Mouse (Mus musculus) embryonic stem cell, embryonic (primary cell): ENCODE measurements around the gene Gm21915.

ENCODE experiments used
- CTCF ChIA-PET, 4 experiments: fragments of 300-600 bp in 2 of 4; fragments of 350-600 bp in 2 of 4; sonication (Branson Sonifier 250); formaldehyde crosslinking; loops; one replicate each; lab custom pipeline; 2022; ENCODE audit warnings: inconsistent platforms in 2 of 4; lab: Charles Lee
- POLR2A ChIA-PET, 4 experiments: fragments of 300-600 bp in 2 of 4; fragments of 350-600 bp in 2 of 4; sonication (Branson Sonifier 250); formaldehyde crosslinking; loops; one replicate each; lab custom pipeline; 2022; ENCODE audit warnings: antibody characterized with exemption in 4 of 4, inconsistent platforms in 1 of 4; lab: Charles Lee

Gene Gm21915

DNA sequence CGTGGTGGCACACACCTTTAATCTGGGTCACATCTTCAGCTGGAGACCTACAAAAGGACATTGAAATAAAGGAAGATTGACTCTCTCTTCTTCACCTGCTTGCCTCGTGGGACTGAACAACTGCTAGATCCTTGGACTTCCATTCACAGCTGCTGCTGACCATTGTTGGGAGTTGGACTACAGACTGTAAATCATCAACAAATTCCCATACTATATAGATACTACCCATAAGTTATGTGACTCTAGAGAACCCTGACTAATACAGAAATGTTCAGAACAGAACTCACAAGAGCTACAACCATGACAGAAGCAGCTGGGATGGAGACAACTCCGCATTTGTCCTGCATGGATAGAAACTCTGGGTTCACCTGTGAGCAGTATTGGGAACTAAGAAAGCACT is at the start of gene Gm21915:
Gene Gm21915, plus strand, starts transcription at position 301 of the 400 bp plus-strand sequence.
- POLR2A ChIA-PET = interaction anchor here in 2 of 4 experiments (0.9 to 2.3 kb wide), 6 partner anchors 9 to 131 kb away, joined by 3 to 12 read pairs (median 4); partner anchors contain the start of gene Hspa8 (in 1 of the 2)

DNA sequence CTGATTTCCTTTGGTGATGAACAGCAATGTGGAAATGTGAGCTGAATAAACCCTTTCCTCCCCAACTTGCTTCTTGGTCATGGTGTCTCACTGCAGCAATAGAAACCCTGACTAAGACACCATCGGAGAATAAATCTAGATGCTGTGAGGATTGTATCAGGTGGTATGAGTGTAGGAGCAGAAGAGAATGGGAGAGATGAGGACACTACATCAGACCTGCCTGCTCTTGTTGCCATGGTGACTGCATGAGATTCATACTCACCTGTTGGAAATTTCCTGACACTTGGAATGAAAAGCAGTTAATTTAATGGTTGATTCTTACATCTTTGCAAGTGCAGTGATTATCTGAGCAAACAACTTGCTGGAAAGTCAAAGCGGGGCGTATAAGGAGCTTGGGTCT is 48.1 kb upstream of the Gm21915 start:
- POLR2A ChIA-PET = no interaction called here
- CTCF ChIA-PET = no interaction called here

More for the DNA sequence above, at the start of gene Gm21915:
- CTCF ChIA-PET = no interaction called here

DNA sequence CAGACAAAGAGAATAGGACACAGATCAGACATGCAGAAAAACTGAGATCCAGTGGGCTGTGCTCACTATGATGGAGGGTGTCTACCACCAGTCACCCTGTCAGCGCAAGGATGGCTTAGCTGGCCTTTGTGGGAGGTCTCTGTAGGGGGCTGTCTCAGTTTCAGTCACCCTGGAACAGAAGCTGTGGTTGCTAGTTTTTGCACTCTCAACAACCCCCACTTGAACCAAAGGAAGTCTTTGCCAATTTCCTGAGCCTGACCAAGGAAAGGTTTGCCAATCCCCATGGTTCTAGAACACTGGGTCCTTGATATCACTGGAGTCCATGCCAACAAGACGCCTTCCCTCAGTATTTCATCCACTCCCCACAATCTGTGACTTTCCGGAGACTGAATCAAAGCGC is 47.6 kb upstream of the Gm21915 start:
- CTCF ChIA-PET = no interaction called here
- POLR2A ChIA-PET = no interaction called here

DNA sequence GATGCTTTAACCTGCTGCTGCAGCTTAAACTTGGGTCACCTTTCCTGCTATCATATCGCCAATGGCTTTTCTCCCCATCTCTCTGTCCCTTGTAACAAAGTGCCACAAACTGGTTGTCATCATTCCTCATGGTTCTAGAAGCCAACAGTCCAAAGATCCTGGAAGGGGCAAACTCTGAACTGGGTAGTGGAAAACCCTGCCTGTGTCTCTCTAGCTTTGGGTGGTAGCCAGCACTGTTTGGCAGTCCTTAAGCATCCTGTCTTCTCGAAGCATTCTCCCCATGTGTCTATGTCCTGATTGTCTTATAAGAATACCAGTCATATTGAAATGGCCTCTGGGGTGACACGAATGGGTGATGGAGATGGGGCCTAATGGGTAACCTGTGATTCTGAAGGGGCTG is 45.1 kb upstream of the Gm21915 start:
- ChIA-PET CTCF (interaction anchor here (0.6 to 7.3 kb wide), 9 partner anchors 7 to 209 kb away, joined by 3 to 78 read pairs (median 10); no protein-coding TSS in a partner anchor), POLR2A (interaction anchor here in 2 of 4 experiments (1.0 to 16.8 kb wide), 5 partner anchors 10 to 181 kb away, joined by 3 to 146 read pairs (median 4); no protein-coding TSS in a partner anchor)

DNA sequence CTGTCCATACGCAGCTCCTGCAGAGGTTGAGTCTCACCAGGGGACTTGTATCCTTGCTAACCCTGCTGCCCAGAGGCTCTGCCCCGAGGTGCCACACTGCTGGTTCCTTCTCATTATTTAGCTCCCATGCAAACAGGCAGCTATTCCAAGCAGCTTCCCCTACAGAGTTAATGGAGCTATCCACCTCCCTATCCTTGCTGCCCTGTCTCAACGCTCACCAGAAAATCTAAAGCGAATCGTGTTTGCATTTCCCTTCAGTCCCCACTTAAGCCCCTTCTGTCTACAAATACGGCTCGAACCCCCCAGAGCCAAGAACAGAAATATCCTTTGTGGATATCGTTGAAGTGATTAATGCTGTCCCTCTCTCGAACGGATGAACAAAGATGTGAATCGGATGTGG is 43.8 kb upstream of the Gm21915 start:
- POLR2A ChIA-PET = interaction anchor here in 3 of 4 experiments (0.5 to 16.8 kb wide), 10 partner anchors 9 to 385 kb away, joined by 3 to 146 read pairs (median 4); no protein-coding TSS in a partner anchor
- CTCF ChIA-PET = interaction anchor here (0.6 to 7.3 kb wide), 19 partner anchors 8 to 296 kb away, joined by 3 to 78 read pairs (median 5); no protein-coding TSS in a partner anchor

DNA sequence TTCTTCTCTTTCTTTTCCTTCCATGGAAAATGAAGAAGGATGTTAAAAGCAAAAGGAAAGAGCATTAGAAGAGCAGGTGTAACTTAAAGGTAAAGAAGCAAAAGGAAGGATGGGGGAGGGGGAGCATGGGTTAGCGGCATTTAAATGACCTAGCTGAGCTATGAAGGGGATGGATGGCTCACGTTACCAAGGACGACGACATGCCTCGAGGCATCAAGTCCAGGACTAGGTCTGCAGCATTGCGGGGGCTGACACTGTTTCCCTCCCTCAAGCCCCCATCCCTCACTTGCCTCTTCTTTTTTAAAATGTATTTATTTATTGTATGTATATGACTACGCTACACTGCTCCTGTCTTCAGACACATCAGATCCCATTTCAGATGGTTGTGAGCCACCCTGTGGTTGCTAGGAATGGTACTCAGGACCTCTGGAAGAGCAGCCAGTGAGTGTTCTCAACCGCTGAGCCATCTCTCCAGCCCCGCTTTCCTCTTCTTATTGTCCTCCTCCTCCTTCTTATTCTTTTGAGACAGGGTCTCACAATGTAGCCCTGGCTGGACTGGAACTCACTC is 43.2 kb upstream of the Gm21915 start:
- CTCF ChIA-PET = interaction anchor here (0.6 to 7.3 kb wide), 24 partner anchors 8 to 386 kb away, joined by 3 to 78 read pairs (median 6); no protein-coding TSS in a partner anchor
- POLR2A ChIA-PET = interaction anchor here in 3 of 4 experiments (0.6 to 16.8 kb wide), 13 partner anchors 8 to 173 kb away, joined by 3 to 146 read pairs (median 5); partner anchors contain the start of gene Hspa8 (in 1 of the 3)

DNA sequence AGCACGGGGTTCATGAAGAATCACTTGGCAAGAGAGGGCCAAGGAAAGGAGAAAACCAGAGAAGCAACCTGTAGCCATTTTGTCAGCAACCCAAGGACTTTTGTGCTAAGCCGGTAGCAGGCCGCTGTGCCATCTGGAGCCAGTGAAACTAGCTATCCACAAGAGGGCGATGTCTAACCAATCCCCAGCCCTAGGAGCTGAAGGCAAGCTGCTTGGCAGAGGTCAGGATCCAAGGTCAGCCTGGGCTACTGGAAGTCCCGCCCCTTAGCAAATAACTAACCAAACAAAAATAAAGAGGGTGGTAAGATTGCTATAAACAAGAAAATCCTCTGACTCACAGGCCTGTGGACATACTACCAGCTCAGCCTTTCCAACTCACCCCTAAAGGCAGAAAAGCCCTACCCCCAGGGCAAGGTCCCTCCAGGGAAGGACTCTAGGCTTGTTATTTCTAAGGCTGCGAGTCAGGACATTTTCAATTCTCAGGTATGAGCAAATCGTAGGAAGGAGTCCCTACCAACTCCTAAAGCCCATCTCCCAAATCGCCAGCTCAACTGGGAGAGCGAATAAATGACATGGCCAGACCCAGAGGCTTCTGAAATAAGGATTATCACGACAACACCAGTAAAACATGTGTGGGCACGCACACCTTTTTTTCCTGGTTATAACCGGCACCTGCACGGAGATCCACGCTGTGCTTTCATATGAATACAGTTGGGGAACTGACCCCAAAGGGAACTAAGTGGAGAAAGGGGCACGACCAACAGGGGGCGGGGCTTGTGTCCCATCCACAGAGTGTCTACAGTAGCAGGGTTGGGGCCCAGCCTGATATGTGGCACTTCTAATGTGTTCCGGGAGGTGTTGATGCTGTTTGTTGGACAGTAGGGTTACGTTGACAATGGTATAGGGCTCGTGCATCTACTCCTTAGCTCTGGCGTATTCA is 42.0 kb upstream of the Gm21915 start:
- POLR2A ChIA-PET = interaction anchor here in 3 of 4 experiments (0.6 to 16.8 kb wide), 40 partner anchors 8 to 392 kb away, joined by 3 to 146 read pairs (median 4); partner anchors contain the start of genes Hspa8 (in 3 of the 3) and Clmp (in 1 of the 3)
- CTCF ChIA-PET = interaction anchor here (0.6 to 7.3 kb wide), 43 partner anchors 7 to 579 kb away, joined by 3 to 78 read pairs (median 4); partner anchors contain the start of gene Scn3b (in 1 of the 4)

DNA sequence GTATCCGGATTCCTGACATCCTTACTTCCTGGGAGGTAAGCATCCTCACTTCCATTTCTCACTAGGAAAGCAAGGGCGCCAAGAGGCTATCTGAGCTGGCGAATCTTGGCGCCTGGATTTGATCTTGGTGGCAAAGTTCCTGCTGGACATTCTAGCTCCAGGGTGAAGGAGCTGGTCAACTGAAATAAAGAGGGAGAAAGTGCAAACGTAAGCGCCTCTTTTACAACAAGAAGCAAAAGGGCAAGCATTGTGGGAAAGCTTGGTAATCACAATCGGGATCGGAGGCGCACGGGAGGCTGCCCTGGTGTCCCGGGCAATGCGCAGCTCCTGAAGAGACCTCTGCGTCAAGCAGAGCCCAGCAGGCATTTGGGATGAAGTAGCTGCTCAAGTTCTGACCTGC is 41.0 kb upstream of the Gm21915 start:
- ChIA-PET CTCF (interaction anchor here (0.5 to 7.3 kb wide), 13 partner anchors 11 to 1258 kb away, joined by 3 to 78 read pairs (median 4); no protein-coding TSS in a partner anchor), POLR2A (interaction anchor here in 3 of 4 experiments (0.5 to 16.8 kb wide), 23 partner anchors 9 to 818 kb away, joined by 3 to 146 read pairs (median 4); partner anchors contain the start of genes Clmp (in 1 of the 3) and Hspa8 (in 1 of the 3))

DNA sequence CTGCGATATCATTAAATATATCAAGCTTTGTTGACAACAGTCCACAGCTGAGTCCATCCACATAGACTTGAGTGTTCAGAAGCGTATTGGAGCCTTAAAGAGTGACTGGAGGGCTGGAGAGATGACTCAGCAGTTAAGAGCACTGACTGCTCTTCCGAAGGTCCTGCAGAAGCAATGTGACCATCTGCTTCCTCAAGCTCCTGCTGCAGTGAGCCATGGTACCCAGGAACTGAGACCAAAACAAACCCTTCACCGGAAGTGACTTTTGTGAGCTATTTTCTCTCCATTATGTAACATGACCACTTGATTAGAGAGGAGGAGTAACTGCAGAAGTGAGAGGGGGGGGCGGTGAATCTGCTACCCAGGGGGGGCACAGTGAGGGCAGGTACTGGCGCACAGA is 39.3 kb upstream of the Gm21915 start:
- ChIA-PET CTCF (interaction anchor here in 3 of 4 experiments (0.6 to 7.3 kb wide), 8 partner anchors 14 to 433 kb away, joined by 3 to 78 read pairs (median 3); no protein-coding TSS in a partner anchor), POLR2A (interaction anchor here (0.6 to 16.8 kb wide), 21 partner anchors 11 to 391 kb away, joined by 3 to 146 read pairs (median 4); partner anchors contain the start of gene Hspa8 (in 1 of the 4))

DNA sequence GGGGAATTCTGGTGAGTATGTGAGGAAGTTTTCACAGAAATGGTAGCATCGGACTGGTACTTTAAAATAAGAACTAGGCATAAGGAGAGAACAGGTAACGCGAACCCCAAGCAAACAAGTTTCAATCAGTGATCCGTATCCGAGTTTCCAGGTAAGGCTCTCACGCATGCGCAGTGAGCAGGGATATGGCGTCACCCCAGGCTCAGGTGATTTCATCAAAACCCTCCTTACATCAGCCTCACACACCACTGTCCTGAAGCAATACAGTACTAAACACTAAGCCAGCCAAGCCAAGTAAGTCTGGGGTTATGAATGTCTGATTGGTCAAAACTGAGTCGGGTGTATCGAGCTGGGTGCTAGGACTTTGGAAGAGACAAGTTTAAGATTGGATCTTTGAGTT is 38.9 kb upstream of the Gm21915 start:
- ChIA-PET CTCF (interaction anchor here in 3 of 4 experiments (0.6 to 7.3 kb wide), 7 partner anchors 14 to 433 kb away, joined by 3 to 78 read pairs (median 3); no protein-coding TSS in a partner anchor), POLR2A (interaction anchor here in 3 of 4 experiments (0.6 to 16.8 kb wide), 20 partner anchors 9 to 391 kb away, joined by 3 to 146 read pairs (median 3); partner anchors contain the start of gene Hspa8 (in 1 of the 3))

DNA sequence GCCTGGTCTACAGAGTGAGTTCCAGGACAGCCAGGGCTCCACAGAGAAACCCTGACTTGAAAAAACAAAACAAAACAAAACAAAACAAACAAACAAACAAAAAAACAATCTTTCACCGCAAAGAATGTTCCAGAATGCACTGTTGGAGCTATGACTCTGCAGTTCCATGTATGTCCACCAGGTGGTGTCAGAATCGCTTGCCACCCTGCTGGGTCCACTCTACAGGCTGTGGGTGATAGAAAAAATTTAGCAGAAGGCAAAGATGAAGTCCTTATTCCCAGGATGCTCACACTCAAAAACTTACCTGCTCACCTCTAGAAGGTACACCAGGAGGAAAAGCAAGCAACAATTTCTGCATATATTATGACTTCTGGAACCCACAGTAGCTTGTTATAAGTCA is 34.4 kb upstream of the Gm21915 start:
- ChIA-PET POLR2A (interaction anchor here in 3 of 4 experiments (0.7 to 16.8 kb wide), 32 partner anchors 8 to 305 kb away, joined by 3 to 146 read pairs (median 4); partner anchors contain the start of genes Clmp (in 1 of the 3) and Hspa8 (in 1 of the 3)), CTCF (interaction anchor here (0.5 to 6.1 kb wide), 37 partner anchors 8 to 300 kb away, joined by 3 to 58 read pairs (median 4); partner anchors contain the start of gene Clmp (in 2 of the 4))

DNA sequence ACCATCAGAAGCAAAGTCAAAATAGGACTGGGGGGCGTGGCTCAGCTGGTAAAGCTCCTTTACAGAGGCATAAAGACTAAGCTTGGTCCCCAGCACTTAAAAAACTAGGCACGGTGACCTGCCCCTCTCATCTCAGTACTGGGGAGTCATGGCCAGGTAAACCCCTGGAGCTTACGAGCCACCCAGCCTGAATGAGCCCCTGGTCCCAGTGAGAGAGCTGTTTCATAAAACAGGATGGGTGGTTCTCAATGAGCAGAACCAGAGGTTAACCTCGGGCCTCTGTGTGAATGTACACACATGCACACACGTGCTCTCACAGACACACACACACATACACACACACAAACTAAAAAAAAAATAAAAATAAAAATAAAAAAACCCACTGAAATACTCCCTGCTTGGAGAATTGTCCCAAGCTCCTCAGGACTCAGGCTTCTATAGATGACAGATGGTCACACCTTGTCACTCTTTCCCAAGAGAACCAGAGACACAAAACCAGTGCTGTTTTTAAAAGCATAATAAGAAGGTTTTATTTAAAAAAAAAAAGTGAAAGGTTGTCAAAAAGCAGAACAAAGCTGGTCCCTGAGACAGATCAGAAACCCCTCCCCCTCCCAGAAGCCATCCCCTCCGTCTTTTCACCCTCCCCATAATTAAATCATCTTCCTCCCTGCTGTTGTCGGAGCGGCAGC is 32.6 kb upstream of the Gm21915 start:
- CTCF ChIA-PET = interaction anchor here (0.5 to 6.1 kb wide), 11 partner anchors 10 to 146 kb away, joined by 3 to 58 read pairs (median 8); no protein-coding TSS in a partner anchor
- POLR2A ChIA-PET = interaction anchor here in 3 of 4 experiments (0.6 to 16.8 kb wide), 38 partner anchors 8 to 631 kb away, joined by 3 to 146 read pairs (median 4); partner anchors contain the start of genes Clmp (in 2 of the 3) and Hspa8 (in 2 of the 3)

DNA sequence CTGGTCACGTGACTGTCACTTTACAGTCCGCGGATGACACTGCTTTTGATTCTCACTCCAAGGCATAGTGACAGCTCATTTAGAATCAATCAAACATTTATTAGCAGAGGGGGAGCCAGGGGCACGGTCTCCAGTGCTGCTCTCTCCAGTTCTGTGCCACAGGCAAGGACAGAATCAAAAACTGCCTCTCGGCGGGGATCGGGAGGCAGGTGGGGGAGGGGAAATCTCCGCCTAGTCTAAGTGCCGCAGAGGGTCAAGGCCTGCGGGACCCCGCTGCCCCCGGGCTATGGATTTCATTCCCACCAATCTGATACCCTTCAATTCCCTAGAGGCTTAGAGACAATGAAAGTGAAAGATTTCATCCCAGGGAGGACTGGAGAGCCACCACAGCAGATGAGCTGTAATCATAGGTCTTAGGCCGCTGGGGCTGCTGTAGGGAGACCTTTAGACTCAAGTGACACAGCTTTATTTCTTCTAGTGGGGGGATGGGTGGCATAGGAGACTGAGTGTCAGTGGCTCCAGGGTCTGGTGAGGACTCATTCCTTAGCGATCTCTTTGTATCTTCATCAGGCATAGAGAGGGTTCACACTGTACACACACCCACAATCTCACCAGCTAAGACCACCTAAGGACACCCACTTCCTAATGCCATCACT is 31.9 kb upstream of the Gm21915 start:
- POLR2A ChIA-PET = interaction anchor here in 3 of 4 experiments (0.6 to 16.8 kb wide), 37 partner anchors 9 to 630 kb away, joined by 3 to 146 read pairs (median 4); partner anchors contain the start of genes Clmp (in 2 of the 3) and Hspa8 (in 2 of the 3)
- CTCF ChIA-PET = interaction anchor here (0.5 to 6.1 kb wide), 9 partner anchors 10 to 146 kb away, joined by 3 to 58 read pairs (median 8); no protein-coding TSS in a partner anchor

DNA sequence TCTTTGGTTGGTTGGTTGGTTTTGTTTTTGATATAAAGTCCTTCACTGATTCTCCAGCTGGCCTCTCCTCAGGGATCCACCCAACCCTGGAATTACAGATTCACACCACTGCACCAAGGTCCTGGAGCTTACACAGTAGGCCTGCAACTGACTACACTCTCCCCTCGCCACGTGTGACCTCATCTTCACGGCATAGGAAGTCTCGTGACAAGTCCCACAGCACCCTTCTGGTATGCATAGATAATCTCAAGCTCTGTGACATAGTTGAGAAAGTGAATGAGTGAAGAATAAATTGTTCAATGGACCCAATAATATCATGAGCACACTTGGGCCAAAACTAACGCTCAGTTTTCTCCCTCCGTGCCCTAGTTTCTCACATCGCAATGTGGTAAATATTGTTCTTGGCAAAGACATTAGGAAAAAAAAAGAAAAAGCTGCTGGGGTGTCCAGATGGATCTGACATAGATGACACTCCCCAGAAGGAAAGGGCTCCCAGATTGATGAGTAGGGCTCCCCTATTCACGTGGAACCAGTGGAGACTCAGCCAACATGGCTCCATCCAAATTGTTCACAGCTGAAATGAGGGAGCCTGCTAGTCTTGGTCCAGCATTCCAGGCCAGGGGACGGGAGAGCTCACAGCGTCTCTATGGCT is 30.8 kb upstream of the Gm21915 start:
- POLR2A ChIA-PET = interaction anchor here (0.6 to 16.8 kb wide), 11 partner anchors 8 to 161 kb away, joined by 3 to 146 read pairs (median 4); partner anchors contain the start of gene Hspa8 (in 1 of the 4)
- CTCF ChIA-PET = interaction anchor here in 1 of 4 experiments (0.6 to 2.7 kb wide), 3 partner anchors 110 to 196 kb away, joined by 3 to 8 read pairs (median 3); no protein-coding TSS in a partner anchor

DNA sequence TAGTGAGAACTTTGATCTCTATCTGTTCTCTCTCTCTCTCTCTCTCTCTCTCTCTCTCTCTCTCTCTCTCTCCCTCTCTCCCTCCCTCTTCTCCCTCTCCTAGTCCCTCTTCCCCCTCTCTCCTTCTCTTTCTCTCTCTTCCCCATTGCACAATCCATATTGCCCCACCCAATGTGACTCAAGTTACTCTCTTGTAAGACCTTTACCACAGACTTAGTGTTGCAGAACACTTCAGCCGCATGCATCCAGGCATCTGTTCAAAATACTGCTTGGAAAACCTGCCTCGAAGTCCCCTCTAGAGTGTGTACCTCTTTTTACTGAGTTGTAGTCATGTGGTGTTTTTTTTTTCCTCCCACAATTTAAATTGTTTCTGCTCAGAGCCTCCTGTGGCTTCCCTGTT is 29.1 kb upstream of the Gm21915 start:
- POLR2A ChIA-PET = interaction anchor here in 1 of 4 experiments (1.2 to 1.7 kb wide), 4 partner anchors 9 to 159 kb away, joined by 3 to 5 read pairs (median 4); partner anchors contain the start of gene Hspa8
- CTCF ChIA-PET = interaction anchor here in 1 of 4 experiments (1.9 kb wide), 1 partner anchor 25 kb away, joined by 5 read pairs; no protein-coding TSS in a partner anchor
